Mouse (Mus musculus) liver, adult 2 months (tissue): ENCODE data around the gene Tab1.

Experiments
- CTCF ChIP-seq: fragments of 200-500 bp; IDR thresholded peaks from 2 replicates; pipeline ENCODE4 v1.5.1; 2011; ENCODE audit warnings: low read depth, low read length, control low read depth
- POLR2A ChIP-seq: fragments of 200-500 bp; IDR thresholded peaks from 2 replicates; pipeline ENCODE4 v1.6.1; 2011; ENCODE audit warnings: low read length, control low read depth; ENCODE audit not compliant: insufficient read depth; ENCODE audit errors: extremely low read depth

DNA sequence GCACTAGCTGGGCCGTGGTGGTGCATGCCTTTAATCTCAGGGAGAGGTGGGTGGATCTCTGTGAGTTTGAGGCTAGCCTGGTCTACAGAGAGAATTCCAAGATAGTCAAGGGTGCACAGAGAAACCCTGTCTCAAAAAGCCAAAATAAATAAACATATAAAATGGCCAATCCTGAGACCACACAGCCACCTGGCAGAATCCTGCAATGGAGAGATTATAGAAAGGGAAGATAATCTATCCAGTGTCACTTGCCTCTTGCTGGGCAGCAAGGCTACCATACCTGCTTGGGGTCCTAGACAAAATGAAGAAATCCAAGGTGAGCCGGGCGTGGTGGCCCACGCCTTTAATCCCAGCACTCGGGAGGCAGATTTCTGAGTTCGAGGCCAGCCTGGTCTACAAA, 2.9 kb upstream of the Tab1 start:
- no peak for TF ChIP-seq CTCF
- no peak for TF ChIP-seq POLR2A
